Mouse (Mus musculus) hindbrain, embryonic 16.5 days (tissue): ENCODE data around the gene Ing1. TPM values are rescaled to one million over a fixed set of nuclear protein-coding genes. Genes with fewer than 3 reads are reported as not detected.
"Not testable (repeated sequence)": the region's sequence is repeated elsewhere in the genome, so short reads cannot be mapped to it uniquely, and the experiment has no call there.

Source experiments
- ATAC-seq: fragments of 200-750 bp; cut with Nextera tagmentation; 2 replicates; pipeline ENCODE4 v1.8.0; 2017; ENCODE audit warnings: moderate TSS enrichment, moderate library complexity
- H3K27ac ChIP-seq: fragments of 300-500 bp; sonication (generic); 2 replicates; pipeline ENCODE4 v1.5.1; 2014; ENCODE audit warnings: low read depth, mild to moderate bottlenecking, control low read depth, low read length, moderate library complexity
- H3K27me3 ChIP-seq: fragments of 300-500 bp; sonication (generic); replicated peaks from 2 replicates; pipeline ENCODE4 v1.6.1; 2014; ENCODE audit warnings: low read length; ENCODE audit not compliant: control insufficient read depth, insufficient read depth
- H3K36me3 ChIP-seq: fragments of 300-500 bp; sonication (generic); 2 replicates; pipeline ENCODE4 v1.6.1; 2014; ENCODE audit warnings: mild to moderate bottlenecking, low read length, moderate library complexity, mixed read lengths; ENCODE audit not compliant: control insufficient read depth, insufficient read depth
- H3K4me1 ChIP-seq: fragments of 300-500 bp; sonication (generic); 2 replicates; pipeline ENCODE4 v1.6.1; 2014; ENCODE audit warnings: low read depth, low read length; ENCODE audit not compliant: control insufficient read depth, insufficient read depth
- H3K4me2 ChIP-seq: fragments of 300-500 bp; sonication (generic); 2 replicates; pipeline ENCODE4 v1.6.1; 2014; ENCODE audit warnings: mild to moderate bottlenecking, low read length, control low read depth, moderate library complexity
- H3K4me3 ChIP-seq: fragments of 300-500 bp; sonication (generic); 2 replicates; pipeline ENCODE4 v1.5.1; 2014; ENCODE audit warnings: mild to moderate bottlenecking, low read length, control low read depth, moderate library complexity
- H3K9ac ChIP-seq: fragments of 300-500 bp; sonication (generic); 2 replicates; pipeline ENCODE4 v1.6.1; 2014; ENCODE audit warnings: low read depth, mild to moderate bottlenecking, control low read depth, low read length, moderate library complexity
- H3K9me3 ChIP-seq: fragments of 300-500 bp; sonication (generic); 2 replicates; pipeline ENCODE4 v1.6.1; 2014; ENCODE audit warnings: mild to moderate bottlenecking, low read length, moderate library complexity; ENCODE audit not compliant: control insufficient read depth
- WGBS: fragments of 180-500 bp; shearing (Covaris S2); extraction: QIAGEN DNeasy Blood & Tissue Kit; methylation state at CpG from one replicate; pipeline ENCODE4 v1.1.7; 2014; 5-methylcytosine and 5-hydroxymethylcytosine counted together
- polyA plus RNA-seq: library from polyadenylated mRNA; unstranded; fragments of >200 nt; fragmentation: Nextera tagmentation; extraction: Ambion mirVana; gene quantifications from 2 replicates; pipeline ENCODE4 v1.2.1, GENCODE M21; 2015

Gene Ing1
- polyA plus RNA-seq, 1 experiment from 2014 or later: 31.3 TPM

GRCm38 (mm10) chr8:11544386-11544785, 11.0 kb upstream of the Ing1 start:
- Histone ChIP-seq H3K4me2 (no peak overlapping the region), H3K9ac (no peak overlapping the region), H3K36me3 (peaks cover 17% of the 10 kb centered on the region), H3K4me1 (no peaks in the 10 kb centered on the region), H3K9me3 (no peaks in the 10 kb centered on the region), H3K4me3 (no peak overlapping the region), H3K27me3 (no peaks in the 10 kb centered on the region), H3K27ac (no peak overlapping the region)
- ATAC-seq: no peak
- 36% methylated on average over 3 of the region's 3 CpGs for WGBS

GRCm38 (mm10) chr8:11547063-11547462, 8.3 kb upstream of the Ing1 start:
- no peak overlapping the region for H3K27ac ChIP-seq
- no peaks in the 10 kb centered on the region for H3K9me3 ChIP-seq
- H3K4me1 ChIP-seq: peaks cover 10% of the 10 kb centered on the region
- H3K9ac ChIP-seq: no peak overlapping the region
- peaks cover 7% of the 10 kb centered on the region; the same call in 1 of the 2 replicates for H3K36me3 ChIP-seq
- ATAC-seq: no peak
- no peak overlapping the region for H3K4me3 ChIP-seq
- H3K27me3 ChIP-seq: no peaks in the 10 kb centered on the region
- no peak overlapping the region for H3K4me2 ChIP-seq
- 61% methylated on average over 6 of the region's 6 CpGs for WGBS

GRCm38 (mm10) chr8:11549706-11550105, 5.7 kb upstream of the Ing1 start:
- H3K4me2 ChIP-seq: peak overlapping the region; percentile 56
- WGBS: 23% methylated on average over 7 of the region's 7 CpGs
- H3K9ac ChIP-seq: peak overlapping the region; percentile 74; the same call in 1 of the 2 replicates
- no peaks in the 10 kb centered on the region for H3K27me3 ChIP-seq
- no peak for ATAC-seq
- H3K27ac ChIP-seq: peak overlapping the region; percentile 73
- no peaks in the 10 kb centered on the region for H3K9me3 ChIP-seq
- H3K4me1 ChIP-seq: peaks cover 20% of the 10 kb centered on the region
- peak overlapping the region; percentile 52 for H3K4me3 ChIP-seq
- 0 out of 2 replicates have a peak, but pooled peaks cover under 1% of the 10 kb centered on the region for H3K36me3 ChIP-seq

GRCm38 (mm10) chr8:11550281-11550948, 5.0 kb upstream of the Ing1 start, which contains the start of gene Cars2:
Cars2 (minus strand) TSS chr8:11550783.
- peak within 1 kb of the TSS; percentile 56 for H3K4me2 ChIP-seq
- no peaks in the 10 kb centered on the region for H3K27me3 ChIP-seq
- H3K4me1 ChIP-seq: peaks cover 20% of the 10 kb centered on the region
- WGBS: under 1% methylated on average over 53 of the region's 53 CpGs
- H3K36me3 ChIP-seq: no peaks in the 10 kb centered on the region
- H3K9me3 ChIP-seq: no peaks in the 10 kb centered on the region
- peak; percentile 67 for ATAC-seq
- H3K9ac ChIP-seq: peak within 1 kb of the TSS; percentile 74
- H3K4me3 ChIP-seq: peak within 1 kb of the TSS; percentile 52
- H3K27ac ChIP-seq: peak within 1 kb of the TSS; percentile 73

- not testable (repeated sequence) for H3K9ac ChIP-seq, H3K27me3 ChIP-seq, H3K4me2 ChIP-seq, H3K9me3 ChIP-seq, H3K4me3 ChIP-seq, H3K27ac ChIP-seq, H3K36me3 ChIP-seq, ATAC-seq
- 84% methylated on average over 4 of the region's 4 CpGs for WGBS
- peaks cover 20% of the 10 kb centered on the region for H3K4me1 ChIP-seq
These were observed 3.9 kb upstream of the Ing1 start for GRCm38 (mm10) chr8:11551497-11551896.

- Histone ChIP-seq H3K4me2 (no peak overlapping the region), H3K9me3 (no peaks in the 10 kb centered on the region), H3K27me3 (no peaks in the 10 kb centered on the region), H3K9ac (no peak overlapping the region), H3K4me1 (peaks cover 20% of the 10 kb centered on the region), H3K4me3 (no peak overlapping the region), H3K36me3 (no peaks in the 10 kb centered on the region), H3K27ac (no peak overlapping the region)
- ATAC-seq: no peak
- 88% methylated on average over 10 of the region's 10 CpGs for WGBS
These were observed 3.0 kb upstream of the Ing1 start for GRCm38 (mm10) chr8:11552390-11552789.

GRCm38 (mm10) chr8:11555720-11556591, 585 bp downstream of the Ing1 start:
- WGBS: under 1% methylated on average over 60 of the region's 103 CpGs
- H3K36me3 ChIP-seq: no peaks in the 10 kb centered on the region
- H3K4me1 ChIP-seq: peaks cover 22% of the 10 kb centered on the region

GRCm38 (mm10) chr8:11556691-11557423, 1.5 kb downstream of the Ing1 start:
- no peak for ATAC-seq
- Histone ChIP-seq H3K9me3 (no peaks in the 10 kb centered on the region), H3K4me1 (peaks cover 21% of the 10 kb centered on the region), H3K9ac (peak overlapping the region; percentile 74), H3K4me2 (peak overlapping the region; percentile 71), H3K36me3 (peaks cover 6% of the 10 kb centered on the region), H3K27ac (peak overlapping the region; percentile 98), H3K4me3 (peak overlapping the region; percentile 86), H3K27me3 (no peaks in the 10 kb centered on the region)
- under 1% methylated on average over 64 of the region's 85 CpGs for WGBS

More at GRCm38 (mm10) chr8:11555720-11556591, 585 bp downstream of the Ing1 start:
- Histone ChIP-seq H3K4me3 (peak overlapping the region; percentile 86), H3K9me3 (no peaks in the 10 kb centered on the region), H3K4me2 (peak overlapping the region; percentile 71), H3K27ac (peak overlapping the region; percentile 100), H3K27me3 (no peaks in the 10 kb centered on the region), H3K9ac (peak overlapping the region; percentile 81)
- ATAC-seq: peak; percentile 89
